Mouse (Mus musculus) bone marrow, adult 2 months (tissue): ENCODE results near the gene Olfr1360. TPM values are rescaled to one million over a fixed set of nuclear protein-coding genes. Genes with fewer than 3 reads are reported as not detected.
"Not testable (repeated sequence)": the region's sequence is repeated elsewhere in the genome, so short reads cannot be mapped to it uniquely, and the experiment has no call there.

Experiments used
- H3K27ac ChIP-seq: fragments of 200-500 bp; 2 replicates; pipeline ENCODE4 v1.5.1; 2012; ENCODE audit warnings: low read depth, mild to moderate bottlenecking, control low read depth, inconsistent platforms, low read length; ENCODE audit not compliant: control insufficient read depth, poor library complexity, insufficient read depth
- H3K4me1 ChIP-seq: fragments of 200-500 bp; 2 replicates; pipeline ENCODE4 v1.6.1; 2011; ENCODE audit warnings: low read length; ENCODE audit not compliant: control insufficient read depth, insufficient read depth
- H3K4me3 ChIP-seq: fragments of 200-500 bp; replicated peaks from 2 replicates; pipeline ENCODE3; 2011; ENCODE audit warnings: mild to moderate bottlenecking, low read depth, low read length, control low read depth; ENCODE audit not compliant: control insufficient read depth
- CTCF ChIP-seq: fragments of 200-500 bp; IDR thresholded peaks from 2 replicates; pipeline ENCODE4 v1.5.1; 2011; ENCODE audit warnings: low read length, control low read depth; ENCODE audit not compliant: control insufficient read depth, insufficient read depth
- POLR2A ChIP-seq: fragments of 200-500 bp; IDR thresholded peaks from 2 replicates; pipeline ENCODE4 v1.6.1; 2011; ENCODE audit warnings: low read depth, mild to moderate bottlenecking, control low read depth, low read length, borderline replicate concordance; ENCODE audit not compliant: control insufficient read depth
- WGBS: fragments of 180-500 bp; shearing (Covaris S2); methylation state at CpG from one replicate; pipeline ENCODE4 v1.1.7; 2018; 5-methylcytosine and 5-hydroxymethylcytosine counted together
- polyA plus RNA-seq: library from polyadenylated mRNA; stranded (reverse); fragments of >200 nt; gene quantifications from 2 replicates; pipeline ENCODE4 v1.2.4, GENCODE M21; 2011; ENCODE audit warnings: low replicate concordance; ENCODE audit not compliant: missing spikeins, insufficient read depth, insufficient read length

The Olfr1360 gene
- polyA plus RNA-seq, 1 experiment = not detected

- WGBS = 0% methylated on average over 14 of the region's 38 CpGs
- TF ChIP-seq POLR2A = peak; percentile 58; the same call in 1 of the 2 replicates
- not testable (repeated sequence) for H3K4me1 ChIP-seq
- peak overlapping the region; percentile 82 for H3K4me3 ChIP-seq
- H3K27ac ChIP-seq = peak overlapping the region; percentile 97
These were observed 39.6 kb upstream of the Olfr1360 start for GRCm38 (mm10) chr13:21716540-21717391.

DNA sequence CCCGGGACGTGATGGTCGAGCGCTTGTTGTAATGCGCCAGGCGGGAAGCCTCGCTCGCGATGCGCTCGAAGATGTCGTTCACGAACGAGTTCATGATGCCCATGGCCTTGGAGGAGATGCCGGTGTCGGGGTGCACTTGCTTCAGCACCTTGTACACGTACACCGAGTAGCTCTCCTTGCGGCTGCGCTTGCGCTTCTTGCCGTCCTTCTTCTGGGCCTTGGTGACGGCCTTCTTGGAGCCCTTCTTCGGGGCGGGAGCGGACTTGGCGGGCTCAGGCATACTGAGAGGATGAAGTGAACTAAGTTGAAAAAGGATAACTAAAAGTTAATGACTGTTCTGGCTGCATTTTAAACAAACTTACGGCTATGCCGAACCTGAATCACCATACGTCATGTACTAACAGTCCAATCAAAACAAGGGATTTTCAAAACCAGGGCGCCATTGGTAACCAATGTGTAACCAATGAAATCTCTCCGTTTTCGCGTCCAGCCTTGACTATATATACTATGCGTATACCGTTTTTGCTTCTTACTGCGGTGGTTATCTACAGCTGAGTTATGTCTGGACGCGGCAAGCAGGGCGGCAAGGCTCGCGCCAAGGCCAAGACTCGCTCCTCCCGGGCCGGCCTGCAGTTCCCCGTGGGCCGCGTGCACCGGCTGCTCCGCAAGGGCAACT, 38.8 kb upstream of the Olfr1360 start, which contains the start of the genes Hist1h2bl and Hist1h2ai:
Gene Hist1h2bl, minus strand, starts transcription at position 280 of the 676 bp plus-strand sequence.
Gene Hist1h2ai, plus strand, starts transcription at position 559 of the 676 bp plus-strand sequence.
- under 1% methylated on average over 35 of the region's 50 CpGs for WGBS
- not testable (repeated sequence) for H3K4me1 ChIP-seq

DNA sequence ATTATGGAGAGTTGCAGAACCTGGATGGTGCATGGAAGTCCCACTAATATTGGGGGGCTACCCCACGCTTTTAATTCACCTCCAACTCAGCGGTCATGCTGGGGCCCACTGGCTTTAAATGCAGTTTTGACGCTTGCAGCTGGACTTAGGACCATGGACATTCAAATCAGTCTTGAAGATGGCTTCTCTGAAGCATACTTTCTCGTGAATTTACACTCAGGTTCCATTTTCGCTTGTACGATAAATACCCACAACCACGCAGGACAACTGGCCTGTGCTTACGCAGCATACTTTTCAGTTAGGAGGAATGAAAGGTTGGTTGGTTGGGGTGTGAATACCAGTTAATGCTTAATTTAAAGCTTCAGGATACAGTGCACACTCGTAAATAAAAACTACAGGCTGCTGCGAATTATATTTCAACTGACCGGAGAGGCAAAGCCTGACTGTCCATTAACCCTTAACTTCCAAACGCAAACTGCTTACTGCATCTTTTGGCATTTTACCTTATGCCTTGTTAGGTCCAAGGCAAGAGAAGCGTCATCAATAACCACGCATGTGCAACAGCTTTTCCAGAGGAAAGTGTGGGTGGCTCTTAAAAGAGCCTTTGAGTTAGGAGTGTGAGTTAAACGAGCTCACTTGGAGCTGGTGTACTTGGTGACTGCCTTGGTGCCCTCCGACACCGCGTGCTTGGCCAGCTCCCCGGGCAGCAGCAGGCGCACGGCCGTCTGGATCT, 38.1 kb upstream of the Olfr1360 start:
- TF ChIP-seq CTCF (no peak), POLR2A (no peak)
- peak overlapping the region; percentile 50 for H3K4me3 ChIP-seq
- H3K4me1 ChIP-seq = no peaks in the 10 kb centered on the region; the same call in 1 of the 2 replicates
- WGBS = under 1% methylated on average over 22 of the region's 22 CpGs
- peak overlapping the region; percentile 99 for H3K27ac ChIP-seq

More for the DNA sequence above, 38.8 kb upstream of the Olfr1360 start, which contains the start of the genes Hist1h2bl and Hist1h2ai:
- peak; percentile 87 for TF ChIP-seq POLR2A
- H3K27ac ChIP-seq = peak within 1 kb of the TSS; percentile 99
- peak within 1 kb of the TSS; percentile 82 for H3K4me3 ChIP-seq

DNA sequence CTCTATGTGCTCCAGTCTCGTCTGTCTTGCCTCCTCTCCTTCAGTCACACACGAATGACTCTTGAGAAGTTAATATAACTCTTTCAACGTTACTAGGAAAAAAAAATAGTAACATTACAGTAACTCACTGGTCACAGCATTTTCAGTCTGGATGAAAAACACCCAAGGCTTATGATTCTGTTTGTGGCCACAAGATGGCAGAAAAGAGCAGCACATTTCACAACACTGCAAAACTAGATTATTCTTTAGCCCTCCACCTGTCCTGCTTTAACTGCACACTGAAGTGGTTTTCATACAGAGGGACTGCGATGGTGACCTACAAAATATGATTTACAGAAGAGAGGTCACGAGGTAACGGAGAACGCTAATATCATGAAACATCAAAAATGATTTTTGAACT, 37.5 kb upstream of the Olfr1360 start:
- Histone ChIP-seq H3K4me1 (no peaks in the 10 kb centered on the region; the same call in 1 of the 2 replicates), H3K27ac (peak overlapping the region; percentile 99), H3K4me3 (no peak overlapping the region)
- TF ChIP-seq CTCF (peak; percentile 45), POLR2A (no peak)
- under 1% methylated on average over 7 of the region's 7 CpGs for WGBS

GRCm38 (mm10) chr13:21711698-21712097, 34.5 kb upstream of the Olfr1360 start:
- H3K27ac ChIP-seq = no peak overlapping the region
- no peak overlapping the region for H3K4me3 ChIP-seq
- WGBS = 34% methylated on average over 4 of the region's 4 CpGs
- TF ChIP-seq POLR2A = no peak
- no peak for TF ChIP-seq CTCF
- H3K4me1 ChIP-seq = no peaks in the 10 kb centered on the region; the same call in 1 of the 2 replicates

DNA sequence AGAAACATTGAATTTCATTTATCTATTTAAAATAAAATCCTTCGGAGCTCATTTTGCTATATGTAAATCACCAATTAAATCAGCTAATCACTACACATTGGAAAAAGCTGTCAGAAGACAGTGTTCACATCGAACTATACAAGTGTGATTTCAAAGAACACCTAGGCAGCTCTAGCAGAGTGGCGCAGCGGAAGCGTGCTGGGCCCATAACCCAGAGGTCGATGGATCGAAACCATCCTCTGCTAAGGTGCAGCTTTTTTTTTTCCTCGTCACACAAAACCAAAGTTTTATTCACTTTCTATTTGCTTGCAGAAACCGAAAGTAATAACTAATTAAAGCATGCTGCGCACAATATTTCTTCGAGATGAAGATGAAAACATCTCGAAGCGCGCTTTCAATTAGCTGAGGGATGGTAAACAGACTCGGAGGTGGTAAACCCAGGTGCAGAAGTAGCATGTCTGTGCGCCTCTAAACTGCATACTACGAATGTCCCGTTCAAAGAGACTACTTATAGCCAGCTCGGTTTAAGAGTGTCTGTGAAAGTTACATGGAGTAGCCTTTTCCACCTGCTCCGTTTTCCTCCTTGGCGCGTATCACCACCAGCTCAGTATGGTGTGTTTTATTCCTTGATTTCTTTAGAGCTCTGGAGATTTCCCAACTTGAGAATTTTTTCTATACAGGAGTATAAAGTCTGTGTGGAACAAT, 33.8 kb upstream of the Olfr1360 start:
- no peak overlapping the region for H3K27ac ChIP-seq

GRCm38 (mm10) chr13:21710031-21710711, 33.0 kb upstream of the Olfr1360 start:
- peak overlapping the region; percentile 87 for H3K4me3 ChIP-seq
- H3K27ac ChIP-seq = peak overlapping the region; percentile 16
- no peaks in the 10 kb centered on the region; the same call in 1 of the 2 replicates for H3K4me1 ChIP-seq
- under 1% methylated on average over 32 of the region's 32 CpGs for WGBS
- TF ChIP-seq POLR2A (no peak), CTCF (peak; percentile 89)

More for the DNA sequence above, 33.8 kb upstream of the Olfr1360 start:
- Histone ChIP-seq H3K4me1 (no peaks in the 10 kb centered on the region; the same call in 1 of the 2 replicates), H3K4me3 (peak overlapping the region; percentile 39)
- TF ChIP-seq CTCF = no peak
- TF ChIP-seq POLR2A = no peak
- WGBS = 5% methylated on average over 22 of the region's 22 CpGs
